Mouse (Mus musculus) neural tube, embryonic 11.5 days (tissue): Measurements from ENCODE around the gene Gm10491. TPM values are rescaled to one million over a fixed set of nuclear protein-coding genes. Genes with fewer than 3 reads are reported as not detected.
A peak's percentile ranks its signal among the peaks of the same experiment; 100 is the strongest.

ENCODE experiments used
- ATAC-seq: fragments of 200-750 bp; cut with Nextera tagmentation; 2 replicates; pipeline ENCODE4 v1.8.0; 2017; ENCODE audit warnings: moderate number of reproducible peaks, mild to moderate bottlenecking, moderate TSS enrichment, moderate library complexity; ENCODE audit not compliant: insufficient read depth, low FRiP score, low TSS enrichment
- DNase-seq: peaks from one replicate; pipeline ENCODE4 v3.0.0-alpha.2; 2015; ENCODE audit warnings: low spot score
- H3K27ac ChIP-seq: fragments of 300-500 bp; sonication (generic); 2 replicates; pipeline ENCODE4 v1.5.1; 2014; ENCODE audit warnings: low read depth, mild to moderate bottlenecking, low read length
- H3K27me3 ChIP-seq: fragments of 300-500 bp; sonication (generic); 2 replicates; pipeline ENCODE4 v1.6.1; 2014; ENCODE audit warnings: mild to moderate bottlenecking, low read length, mixed read lengths; ENCODE audit not compliant: control insufficient read depth, insufficient read depth
- H3K36me3 ChIP-seq: fragments of 300-500 bp; sonication (generic); 2 replicates; pipeline ENCODE4 v1.6.1; 2014; ENCODE audit warnings: mild to moderate bottlenecking, low read length, moderate library complexity, mixed read lengths; ENCODE audit not compliant: control insufficient read depth, insufficient read depth
- H3K4me1 ChIP-seq: fragments of 300-500 bp; sonication (generic); 2 replicates; pipeline ENCODE4 v1.6.1; 2014; ENCODE audit warnings: low read length, mixed read lengths; ENCODE audit not compliant: control insufficient read depth, insufficient read depth
- H3K4me2 ChIP-seq: fragments of 300-500 bp; sonication (generic); 2 replicates; pipeline ENCODE4 v1.6.1; 2014; ENCODE audit warnings: low read depth, mild to moderate bottlenecking, moderate library complexity
- H3K4me3 ChIP-seq: fragments of 300-500 bp; sonication (generic); 2 replicates; pipeline ENCODE4 v1.5.1; 2014; ENCODE audit warnings: low read depth, low read length
- H3K9ac ChIP-seq: fragments of 300-500 bp; sonication (generic); 2 replicates; pipeline ENCODE4 v1.6.1; 2014; ENCODE audit warnings: mild to moderate bottlenecking, low read length
- H3K9me3 ChIP-seq: fragments of 300-500 bp; sonication (generic); 2 replicates; pipeline ENCODE4 v1.6.1; 2016; ENCODE audit warnings: low read length; ENCODE audit not compliant: control insufficient read depth
- WGBS: fragments of 180-500 bp; shearing (Covaris S2); extraction: QIAGEN DNeasy Blood & Tissue Kit; methylation state at CpG from one replicate; pipeline ENCODE4 v1.1.7; 2014; 5-methylcytosine and 5-hydroxymethylcytosine counted together
- polyA plus RNA-seq: library from polyadenylated mRNA; unstranded; fragments of >200 nt; fragmentation: Nextera tagmentation; extraction: Ambion mirVana; gene quantifications from 2 replicates; pipeline ENCODE4 v1.2.1, GENCODE M21; 2014

The Gm10491 gene
- polyA plus RNA-seq, 1 experiment from 2014 or later, result not detected

- Histone ChIP-seq H3K4me3 (peak within 1 kb of the TSS; percentile 54), H3K36me3 (no peaks in the 10 kb centered on the region; the same call in 1 of the 2 replicates), H3K9me3 (no peaks in the 10 kb centered on the region), H3K4me1 (no peaks in the 10 kb centered on the region), H3K9ac (peak within 1 kb of the TSS; percentile 58), H3K27ac (0 out of 2 replicates have a peak within 1 kb of the TSS, but pooled peaks have one; percentile 56), H3K4me2 (peak within 1 kb of the TSS; percentile 49), H3K27me3 (no peaks in the 10 kb centered on the region)
- ATAC-seq, result peak; percentile 99
- peak; percentile 89 for DNase-seq
- WGBS, result 14% methylated on average over 62 of the region's 62 CpGs
Observed at GRCm38 (mm10) chrX:7898880-7899874, 8.5 kb downstream of the Gm10491 start, which contains the start of the genes Pqbp1 and Timm17b. Gene Pqbp1, minus strand, starts transcription at chrX:7899269. Gene Timm17b, plus strand, starts transcription at chrX:7899357.

GRCm38 (mm10) chrX:7898211-7898610, 9.4 kb downstream of the Gm10491 start:
- ATAC-seq, result no peak
- Histone ChIP-seq H3K4me3 (peak overlapping the region; percentile 54), H3K9ac (peak overlapping the region; percentile 58), H3K9me3 (no peaks in the 10 kb centered on the region), H3K27ac (no peak overlapping the region), H3K4me1 (no peaks in the 10 kb centered on the region), H3K4me2 (peak overlapping the region; percentile 45), H3K36me3 (no peaks in the 10 kb centered on the region; the same call in 1 of the 2 replicates), H3K27me3 (no peaks in the 10 kb centered on the region)
- DNase-seq, result no peak
- WGBS, result 32% methylated on average over 13 of the region's 13 CpGs

GRCm38 (mm10) chrX:7883841-7884567, 23.6 kb downstream of the Gm10491 start, which contains the start of gene Slc35a2:
Gene Slc35a2, plus strand, starts transcription at chrX:7884028.
- 15% methylated on average over 49 of the region's 49 CpGs for WGBS
- H3K9me3 ChIP-seq, result no peaks in the 10 kb centered on the region
- no peaks in the 10 kb centered on the region for H3K4me1 ChIP-seq
- peak within 1 kb of the TSS; percentile 60; the same call in 1 of the 2 replicates for H3K27ac ChIP-seq
- H3K4me3 ChIP-seq, result peak within 1 kb of the TSS; percentile 52
- H3K4me2 ChIP-seq, result peak within 1 kb of the TSS; percentile 44
- no peaks in the 10 kb centered on the region for H3K27me3 ChIP-seq
- DNase-seq (peak; percentile 74), ATAC-seq (peak; percentile 86)
- peak within 1 kb of the TSS; percentile 26 for H3K9ac ChIP-seq
- no peaks in the 10 kb centered on the region for H3K36me3 ChIP-seq

- Histone ChIP-seq H3K36me3 (no peaks in the 10 kb centered on the region), H3K4me2 (peak overlapping the region; percentile 22), H3K27me3 (no peaks in the 10 kb centered on the region), H3K9ac (no peak overlapping the region), H3K4me1 (no peaks in the 10 kb centered on the region), H3K27ac (no peak overlapping the region), H3K4me3 (no peak overlapping the region), H3K9me3 (no peaks in the 10 kb centered on the region)
- ATAC-seq (peak; percentile 49), DNase-seq (peak; percentile 78)
- 11% methylated on average over 11 of the region's 11 CpGs for WGBS
Observed at GRCm38 (mm10) chrX:7879819-7880218, 27.8 kb downstream of the Gm10491 start.

GRCm38 (mm10) chrX:7878495-7878894, 29.1 kb downstream of the Gm10491 start:
- no peak; the same call in 1 of the 2 replicates for ATAC-seq
- Histone ChIP-seq H3K4me1 (no peaks in the 10 kb centered on the region), H3K4me3 (peak overlapping the region; percentile 36), H3K27me3 (no peaks in the 10 kb centered on the region), H3K9ac (peak overlapping the region; percentile 26; the same call in 1 of the 2 replicates), H3K27ac (no peak overlapping the region), H3K9me3 (no peaks in the 10 kb centered on the region), H3K36me3 (no peaks in the 10 kb centered on the region), H3K4me2 (peak overlapping the region; percentile 80)
- 21% methylated on average over 19 of the region's 21 CpGs for WGBS
- DNase-seq, result no peak

- Histone ChIP-seq H3K4me2 (peak within 1 kb of the TSS; percentile 80), H3K27me3 (no peaks in the 10 kb centered on the region), H3K9me3 (no peaks in the 10 kb centered on the region), H3K27ac (no peak within 1 kb of the TSS), H3K4me3 (peak within 1 kb of the TSS; percentile 36), H3K4me1 (no peaks in the 10 kb centered on the region), H3K9ac (peak within 1 kb of the TSS; percentile 26; the same call in 1 of the 2 replicates), H3K36me3 (no peaks in the 10 kb centered on the region)
- DNase-seq (peak; percentile 76), ATAC-seq (peak; percentile 82)
- 29% methylated on average over 28 of the region's 38 CpGs for WGBS
Observed at GRCm38 (mm10) chrX:7878007-7878419, 29.6 kb downstream of the Gm10491 start, which contains the start of gene Pim2. Gene Pim2, plus strand, starts transcription at chrX:7878262.

DNA sequence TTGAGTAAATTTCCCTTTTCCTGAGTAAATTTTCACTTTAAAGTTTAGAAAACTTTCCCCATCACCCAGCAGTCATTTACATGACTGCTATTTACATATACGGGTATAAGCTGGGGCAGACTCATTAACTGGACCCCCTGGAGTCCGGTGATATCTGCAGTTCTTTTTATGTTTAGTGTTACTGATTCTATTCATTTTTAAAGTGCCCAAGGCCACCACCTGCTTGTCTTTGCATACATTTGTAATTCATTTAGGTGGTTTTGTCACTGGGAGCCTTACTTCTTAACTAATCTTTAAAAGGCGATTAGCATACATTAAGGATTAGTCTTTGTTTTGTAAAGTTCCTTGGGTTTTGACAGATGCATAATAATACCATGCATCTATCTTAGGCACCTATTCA, 37.8 kb downstream of the Gm10491 start:
- ATAC-seq, result no peak
- Histone ChIP-seq H3K27me3 (no peaks in the 10 kb centered on the region), H3K4me1 (no peaks in the 10 kb centered on the region), H3K9me3 (no peaks in the 10 kb centered on the region), H3K9ac (no peak overlapping the region), H3K27ac (no peak overlapping the region), H3K4me2 (no peak overlapping the region), H3K4me3 (no peak overlapping the region), H3K36me3 (no peaks in the 10 kb centered on the region)
- no peak for DNase-seq
- WGBS, result 48% methylated on average over 3 of the region's 3 CpGs

DNA sequence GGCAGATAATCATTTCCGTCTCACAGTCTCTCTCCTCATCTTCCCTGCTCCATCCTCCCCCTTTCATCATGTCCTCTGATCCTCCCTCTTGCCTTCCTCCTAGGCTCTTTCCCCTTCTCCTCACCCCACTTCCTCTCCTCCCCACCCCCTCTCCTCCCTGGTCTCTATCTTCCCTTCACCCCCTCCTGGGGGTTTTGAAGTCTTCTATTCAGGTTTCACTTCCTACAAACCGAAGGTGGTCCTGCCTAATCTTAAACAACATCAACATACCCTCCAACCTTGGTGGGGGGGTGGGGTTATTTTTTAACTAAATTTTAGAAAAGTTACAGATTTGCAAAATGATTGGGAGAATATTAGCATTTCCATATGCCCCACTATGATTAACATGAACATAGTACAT, 39.1 kb downstream of the Gm10491 start:
- no peak overlapping the region for H3K9ac ChIP-seq
- DNase-seq (no peak), ATAC-seq (no peak)
- H3K27me3 ChIP-seq, result no peaks in the 10 kb centered on the region
- WGBS, result 60% methylated on average over 2 of the region's 2 CpGs
- H3K4me2 ChIP-seq, result no peak overlapping the region
- no peaks in the 10 kb centered on the region for H3K9me3 ChIP-seq
- H3K4me3 ChIP-seq, result no peak overlapping the region
- H3K4me1 ChIP-seq, result no peaks in the 10 kb centered on the region
- no peak overlapping the region for H3K27ac ChIP-seq
- H3K36me3 ChIP-seq, result no peaks in the 10 kb centered on the region
